19 mouse cellular contexts compared by ENCODE assay signal in the genomic region with DNA sequence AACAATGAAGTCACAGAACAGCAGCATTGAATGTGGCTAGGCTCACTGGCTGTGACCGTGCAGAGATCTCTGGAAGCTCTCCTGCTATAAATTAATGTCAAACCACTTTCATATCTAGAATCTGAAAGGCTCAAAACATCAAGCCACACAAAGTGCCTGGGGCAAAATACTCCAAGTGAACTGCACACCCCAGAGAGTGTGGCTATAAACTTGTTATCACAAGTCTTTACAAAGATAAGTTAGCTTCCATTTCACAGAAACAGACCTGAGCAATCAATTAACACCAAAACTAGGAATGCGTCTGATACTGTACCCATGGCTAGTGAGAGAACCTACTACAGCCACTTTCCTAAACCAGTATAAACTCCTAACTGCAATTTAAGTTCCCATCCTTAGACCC. TPM values are rescaled to one million over a fixed set of nuclear protein-coding genes. Genes with fewer than 3 reads are reported as not detected.
DNase-seq lines count a peak whose midpoint lies in the region; ATAC-seq lines count a peak whose summit lies in the region.
"Had no signal": no experiment of that assay in that cellular context is flagged by ENCODE, and none has a peak within 500 bp of the region (broad histone marks: within the 10 kb centered on the region; RNA-seq: fewer than 3 reads in every experiment).

No protein-coding gene starts in this region.

- no peak overlapping the region for H3K4me3 ChIP-seq in midbrain, embryonic 14.5 days (replicated peaks; ENCODE audit: low read depth, low read length)
- no peak overlapping the region for H3K4me3 ChIP-seq in midbrain, embryonic 13.5 days (replicated peaks)
- no peak overlapping the region for H3K4me3 ChIP-seq in liver, embryonic 15.5 days (replicated peaks)
- H3K4me3 ChIP-seq in hindbrain, embryonic 14.5 days (replicated peaks; ENCODE audit: low read length), result no peak overlapping the region
- H3K4me3 ChIP-seq: forebrain, embryonic 15.5 days; heart, embryonic 10.5 days; hindbrain, embryonic 15.5 days; layer of hippocampus, adult 2 months; megakaryocyte, embryonic 14.5 days had no signal

- no peaks in the 10 kb centered on the region for H3K27me3 ChIP-seq in midbrain, embryonic 14.5 days (ENCODE audit: control insufficient read depth, insufficient read depth, low read length)
- H3K27me3 ChIP-seq in midbrain, embryonic 13.5 days, result no peaks in the 10 kb centered on the region
- no peaks in the 10 kb centered on the region for H3K27me3 ChIP-seq in liver, embryonic 15.5 days
- no peaks in the 10 kb centered on the region for H3K27me3 ChIP-seq in hindbrain, embryonic 14.5 days (ENCODE audit: control insufficient read depth, insufficient read depth, low read length)
- H3K27me3 ChIP-seq: forebrain, embryonic 15.5 days; hindbrain, embryonic 15.5 days; megakaryocyte, embryonic 14.5 days had no signal

- DNase-seq in midbrain, embryonic 14.5 days, result peak; percentile 18
- DNase-seq in hindbrain, embryonic 14.5 days (ENCODE audit: low spot score), result no peak
- DNase-seq in ovary, postnatal 14 days (ENCODE audit: low spot score), result no peak
- DNase-seq in layer of hippocampus, postnatal 36 days, result no peak
- DNase-seq: cerebellum, adult 2 months; cerebellum, postnatal 36 days; kidney, adult 8-10 months; kidney, postnatal 14 days; left cerebral cortex, postnatal 4 days; lung, postnatal 14 days had no signal

- H3K27ac ChIP-seq in midbrain, embryonic 14.5 days (replicated peaks; ENCODE audit: low read depth, low read length), result no peak overlapping the region
- no peak overlapping the region for H3K27ac ChIP-seq in midbrain, embryonic 13.5 days
- peak overlapping the region; percentile 72 for H3K27ac ChIP-seq in liver, embryonic 15.5 days (replicated peaks)
- no peak overlapping the region for H3K27ac ChIP-seq in hindbrain, embryonic 14.5 days
- H3K27ac ChIP-seq: forebrain, embryonic 15.5 days; heart, embryonic 10.5 days; hindbrain, embryonic 15.5 days; layer of hippocampus, adult 2 months; stomach, postnatal 0 days had no signal

- H3K9ac ChIP-seq in midbrain, embryonic 14.5 days (replicated peaks; ENCODE audit: low read length), result no peak overlapping the region
- no peak overlapping the region for H3K9ac ChIP-seq in midbrain, embryonic 13.5 days (replicated peaks)
- peak overlapping the region; percentile 20; the same call in 1 of the 2 replicates for H3K9ac ChIP-seq in liver, embryonic 15.5 days
- no peak overlapping the region for H3K9ac ChIP-seq in hindbrain, embryonic 14.5 days
- H3K9ac ChIP-seq: forebrain, embryonic 15.5 days; hindbrain, embryonic 15.5 days had no signal

- no peaks in the 10 kb centered on the region for H3K4me1 ChIP-seq in midbrain, embryonic 14.5 days (ENCODE audit: control insufficient read depth, insufficient read depth, low read length)
- no peaks in the 10 kb centered on the region for H3K4me1 ChIP-seq in midbrain, embryonic 13.5 days (replicated peaks)
- H3K4me1 ChIP-seq in liver, embryonic 15.5 days (replicated peaks), result peaks cover 72% of the 10 kb centered on the region
- H3K4me1 ChIP-seq in hindbrain, embryonic 14.5 days (replicated peaks; ENCODE audit: control insufficient read depth, insufficient read depth, low read length), result no peaks in the 10 kb centered on the region
- H3K4me1 ChIP-seq: forebrain, embryonic 15.5 days; hindbrain, embryonic 15.5 days had no signal

- no peaks in the 10 kb centered on the region for H3K36me3 ChIP-seq in midbrain, embryonic 14.5 days (ENCODE audit: control insufficient read depth, insufficient read depth, low read length)
- no peaks in the 10 kb centered on the region for H3K36me3 ChIP-seq in midbrain, embryonic 13.5 days
- H3K36me3 ChIP-seq in liver, embryonic 15.5 days (replicated peaks), result no peaks in the 10 kb centered on the region
- H3K36me3 ChIP-seq in hindbrain, embryonic 14.5 days (replicated peaks; ENCODE audit: control insufficient read depth, insufficient read depth), result no peaks in the 10 kb centered on the region
- H3K36me3 ChIP-seq: forebrain, embryonic 15.5 days; heart, embryonic 10.5 days; hindbrain, embryonic 15.5 days had no signal

- H3K9me3 ChIP-seq in midbrain, embryonic 14.5 days (ENCODE audit: control insufficient read depth, low read length), result no peaks in the 10 kb centered on the region
- no peaks in the 10 kb centered on the region for H3K9me3 ChIP-seq in midbrain, embryonic 13.5 days
- no peaks in the 10 kb centered on the region for H3K9me3 ChIP-seq in liver, embryonic 15.5 days (replicated peaks)
- no peaks in the 10 kb centered on the region for H3K9me3 ChIP-seq in hindbrain, embryonic 14.5 days (ENCODE audit: control insufficient read depth, low read length)
- H3K9me3 ChIP-seq: forebrain, embryonic 15.5 days; heart, embryonic 10.5 days; hindbrain, embryonic 15.5 days; megakaryocyte, embryonic 14.5 days had no signal

- WGBS in midbrain, embryonic 14.5 days, result 82% methylated on average over 2 of the region's 2 CpGs
- WGBS in midbrain, embryonic 13.5 days, result 86% methylated on average over 2 of the region's 2 CpGs
- WGBS in liver, embryonic 15.5 days (ENCODE audit: insufficient replicate concordance), result 12% methylated on average over 2 of the region's 2 CpGs
- 81% methylated on average over 2 of the region's 2 CpGs for WGBS in hindbrain, embryonic 14.5 days

- no peak for ATAC-seq in midbrain, embryonic 14.5 days (ENCODE audit: low FRiP score, low TSS enrichment)
- ATAC-seq in midbrain, embryonic 13.5 days, result no peak
- ATAC-seq in erythroid progenitor cell, adult 5-6 weeks (replicated peaks; ENCODE audit: low FRiP score, poor library complexity, severe bottlenecking), result 0 out of 2 replicates have a peak, but pooled peaks have one; percentile 11
- ATAC-seq in liver, embryonic 15.5 days (ENCODE audit: insufficient read depth), result peak; percentile 45; the same call in 1 of the 2 replicates
- no peak for ATAC-seq in hindbrain, embryonic 14.5 days (ENCODE audit: low FRiP score)
- ATAC-seq: forebrain, embryonic 15.5 days had no signal

- H3K4me2 ChIP-seq in midbrain, embryonic 14.5 days (ENCODE audit: low read length), result no peak overlapping the region
- H3K4me2 ChIP-seq in midbrain, embryonic 13.5 days (replicated peaks), result no peak overlapping the region
- peak overlapping the region; percentile 37; the same call in 1 of the 2 replicates for H3K4me2 ChIP-seq in liver, embryonic 15.5 days
- no peak overlapping the region for H3K4me2 ChIP-seq in hindbrain, embryonic 14.5 days (replicated peaks)
- H3K4me2 ChIP-seq: forebrain, embryonic 15.5 days; hindbrain, embryonic 15.5 days had no signal

RNA-seq across cellular contexts. Expression of a gene that starts 17.7 kb away (rescaled TPM):
- polyA plus RNA-seq in midbrain, embryonic 14.5 days (2014; fragmentation: Nextera tagmentation; extraction: Ambion mirVana), result 64.1 and 77.0 TPM in 2 replicates
- 47.9 TPM in 2 replicates for polyA plus RNA-seq in midbrain, embryonic 13.5 days (2015; fragmentation: Nextera tagmentation; extraction: Ambion mirVana)
- 70.0 and 82.9 TPM in 2 replicates for total RNA-seq in erythroid progenitor cell, adult 5-6 weeks (2015; ENCODE audit: low replicate concordance)
- total RNA-seq in erythroid progenitor cell, adult 5-6 weeks (2017; ENCODE audit: low replicate concordance), result 78.2 and 87.5 TPM in 2 replicates
- 42.4 and 44.7 TPM in 2 replicates for polyA plus RNA-seq in liver, embryonic 15.5 days (2015; fragmentation: Nextera tagmentation; extraction: Ambion mirVana)
- polyA plus RNA-seq in hindbrain, embryonic 14.5 days (2014; fragmentation: Nextera tagmentation; extraction: Ambion mirVana), result 100 and 112 TPM in 2 replicates
- 100 to 1,000 TPM; 123 to 126 TPM for total RNA-seq in layer of hippocampus, postnatal 36 days (2021)

Comparison
In these comparisons a context has a peak if more than half of its experiments do, and no peak if none do; other contexts are left out.
1. ATAC-seq: peak in erythroid progenitor cell, adult 5-6 weeks (single experiment) and liver, embryonic 15.5 days (single experiment); none in midbrain, embryonic 14.5 days (single experiment), midbrain, embryonic 13.5 days (single experiment) and hindbrain, embryonic 14.5 days (single experiment).